Mouse (Mus musculus): ENCODE results near the gene Zfp750. TPM values are rescaled to one million over a fixed set of nuclear protein-coding genes. Genes with fewer than 3 reads are reported as not detected.

Gene Zfp750
- polyA plus RNA-seq, 1 experiment from 2014 or later, result 1.3 TPM

GRCm38 (mm10) chr11:121467408-121467807, 51.7 kb downstream of the Zfp750 start:
- H3K9ac ChIP-seq (ENCODE audit: low read depth, low read length), result no peak overlapping the region
- no peak for ATAC-seq (replicated peaks; ENCODE audit: low FRiP score, low read depth)

More at GRCm38 (mm10) chr11:121467408-121467807, 51.7 kb downstream of the Zfp750 start:
- no peak for TF ChIP-seq CTCF (IDR thresholded peaks at IDR 0.05; ENCODE audit: low read depth)
- Histone ChIP-seq H3K27ac (no peak overlapping the region), H3K4me2 (ENCODE audit: low read length) (no peak overlapping the region), H3K27me3 (ENCODE audit: insufficient read depth, low read length) (no peaks in the 10 kb centered on the region), H3K9me3 (replicated peaks; ENCODE audit: low read length) (no peaks in the 10 kb centered on the region), H3K4me1 (replicated peaks; ENCODE audit: insufficient read depth, low read length) (no peaks in the 10 kb centered on the region), H3K36me3 (ENCODE audit: insufficient read depth, low read length) (0 out of 2 replicates have a peak, but pooled peaks cover 8% of the 10 kb centered on the region), H3K4me3 (replicated peaks; ENCODE audit: low read depth, low read length) (no peak overlapping the region)
- 91% methylated on average over 6 of the region's 6 CpGs for WGBS
- DNase-seq (ENCODE audit: low spot score), result no peak

Other genes starting within 250 kb of the Zfp750 start
- gene Wdr45b, start 164.9 kb downstream of the Zfp750 start, polyA plus RNA-seq (2015; fragmentation: Nextera tagmentation; extraction: Ambion mirVana), result 76.2 and 83.7 TPM in 2 replicates
- gene Rab40b, start 131.1 kb downstream of the Zfp750 start, polyA plus RNA-seq (2015; fragmentation: Nextera tagmentation; extraction: Ambion mirVana), result 4.9 and 5.7 TPM in 2 replicates
- gene Fn3krp, start 97.9 kb downstream of the Zfp750 start, polyA plus RNA-seq (2015; fragmentation: Nextera tagmentation; extraction: Ambion mirVana), result 10.1 and 10.3 TPM in 2 replicates
- gene Fn3k, start 84.4 kb downstream of the Zfp750 start, polyA plus RNA-seq (2015; fragmentation: Nextera tagmentation; extraction: Ambion mirVana), result 5.6 and 6.6 TPM in 2 replicates
- gene Tbcd, start 67.4 kb downstream of the Zfp750 start, polyA plus RNA-seq (2015; fragmentation: Nextera tagmentation; extraction: Ambion mirVana), result 29.8 and 36.1 TPM in 2 replicates
- gene B3gntl1, start 153.8 kb upstream of the Zfp750 start, polyA plus RNA-seq (2015; fragmentation: Nextera tagmentation; extraction: Ambion mirVana), result 5.2 and 5.3 TPM in 2 replicates
- 29.3 and 35.4 TPM in 2 replicates for gene Metrnl, start 182.2 kb upstream of the Zfp750 start, polyA plus RNA-seq (2015; fragmentation: Nextera tagmentation; extraction: Ambion mirVana)